Mouse (Mus musculus) layer of hippocampus, adult 18-20 months (tissue): ENCODE measurements around the gene Rin1. TPM values are rescaled to one million over a fixed set of nuclear protein-coding genes. Genes with fewer than 3 reads are reported as not detected.
"Not testable (repeated sequence)": the region's sequence is repeated elsewhere in the genome, so short reads cannot be mapped to it uniquely, and the experiment has no call there.

ENCODE experiments used
- DNase-seq, 2 experiments: peaks; one replicate each; pipeline ENCODE4 v3.0.0; 2022; ENCODE audit warnings: low spot score in 2 of 2
- long read RNA-seq: library from polyadenylated mRNA; stranded (forward); transcript quantifications from one replicate; pipeline ENCODE4 v2.0.0, GENCODE M21; 2021
- total RNA-seq, 2 experiments: library from RNA; stranded (reverse); gene quantifications; 2 replicates each; pipeline ENCODE4 v1.2.3; 2021

The Rin1 gene
- 100 to 1,000 TPM; 106 to 107 TPM for total RNA-seq
- long read RNA-seq, full-length matches to known transcripts, result 30 of 123 reads
- long read RNA-seq, partial matches to known transcripts, result 55 of 123 reads
- long read RNA-seq, other reads (novel, unspliced or antisense), result 38 of 123 reads

- DNase-seq, result peak; percentile 79 to 92
Measured at GRCm38 (mm10) chr19:5050047-5050905, at the start of gene Rin1. Gene Rin1, plus strand, starts transcription at chr19:5050481.

DNA sequence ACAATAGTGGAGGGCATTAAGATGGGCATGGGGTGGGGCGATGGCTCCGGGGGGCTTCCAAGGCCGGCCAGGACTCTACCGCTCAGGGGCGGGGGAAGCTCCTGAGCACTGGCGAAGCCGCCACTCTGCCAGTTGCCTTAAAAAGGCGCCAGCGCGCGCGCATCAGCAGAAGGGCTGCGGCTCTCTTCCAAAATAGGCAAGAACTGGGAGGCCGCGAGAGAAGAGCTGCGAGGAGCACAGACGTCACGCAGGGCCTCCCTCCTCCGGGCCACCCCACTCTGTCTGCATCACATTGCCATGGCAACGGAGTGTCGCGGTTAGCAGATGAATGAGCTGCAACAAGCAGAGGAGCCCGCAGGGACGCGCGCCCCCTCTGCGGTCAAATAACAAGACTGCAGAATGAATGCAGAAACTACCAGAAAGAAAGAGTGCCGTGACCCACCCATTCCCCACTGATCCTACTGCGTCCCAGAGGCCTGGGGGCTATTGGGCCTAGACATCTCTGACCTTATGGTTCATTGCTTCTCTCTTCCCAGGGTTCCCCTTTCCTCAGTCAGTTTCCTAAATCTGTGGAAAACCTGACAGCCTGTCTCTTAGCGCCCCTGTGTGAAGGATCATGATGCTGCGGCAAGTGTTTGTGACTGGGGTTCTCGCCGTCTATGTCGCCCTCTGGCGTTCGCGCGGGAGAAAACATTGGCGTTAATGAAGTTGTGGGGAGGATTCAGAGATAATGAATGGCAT lies 48.4 kb upstream of the Rin1 start:
- peak; percentile 97 for DNase-seq

- not testable (repeated sequence) for DNase-seq
Measured at GRCm38 (mm10) chr19:5003644-5004043, 46.6 kb upstream of the Rin1 start.

GRCm38 (mm10) chr19:5004925-5005324 lies 45.4 kb upstream of the Rin1 start:
- DNase-seq, result no peak

DNA sequence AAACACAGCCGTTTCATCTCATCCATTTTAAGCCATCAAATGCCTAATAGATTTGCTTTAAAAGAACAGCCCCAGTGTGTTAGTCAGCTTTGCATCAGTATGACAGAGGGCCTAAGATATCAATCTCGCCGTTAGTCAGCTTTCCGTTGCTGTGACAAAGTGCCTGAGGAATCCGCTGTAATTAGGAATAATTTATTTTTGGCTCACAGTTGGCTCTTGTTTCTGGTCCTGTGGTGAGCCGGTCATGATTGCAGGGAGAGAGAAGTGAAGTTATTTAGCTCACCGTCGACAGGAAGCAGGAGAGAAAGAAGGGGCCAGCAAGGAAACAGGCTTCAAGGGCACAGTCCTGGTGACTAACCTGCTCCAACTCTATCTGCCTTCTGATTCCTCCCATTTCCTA lies 37.1 kb upstream of the Rin1 start:
- DNase-seq, result no peak

GRCm38 (mm10) chr19:5014961-5015398 lies 35.3 kb upstream of the Rin1 start:
- peak in 1 of 2 experiments; percentile 40 for DNase-seq

GRCm38 (mm10) chr19:5016221-5016742 lies 34.0 kb upstream of the Rin1 start:
- no peak for DNase-seq

DNA sequence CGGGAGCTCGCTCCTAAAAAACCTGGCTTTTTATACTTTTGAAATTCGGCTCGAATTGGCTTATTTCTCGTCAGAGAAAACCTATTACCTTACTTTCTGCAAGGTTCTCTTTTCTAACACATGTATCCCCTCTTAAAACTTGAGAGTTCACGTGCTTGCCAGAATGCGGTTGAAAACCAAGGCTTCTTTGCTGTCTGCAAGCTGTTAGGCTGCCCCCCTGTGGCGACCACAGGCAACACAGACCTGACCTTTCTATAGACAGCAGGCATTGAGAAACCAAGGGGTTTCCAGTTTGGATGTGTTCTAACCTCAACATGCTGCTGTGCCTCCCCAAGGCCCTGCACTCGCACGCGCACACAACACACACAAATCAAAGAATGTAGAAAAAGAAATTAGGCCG lies 33.5 kb upstream of the Rin1 start:
- peak in 1 of 2 experiments; percentile 69 for DNase-seq

- DNase-seq, result no peak
Measured at GRCm38 (mm10) chr19:5017611-5018010, 32.7 kb upstream of the Rin1 start.

GRCm38 (mm10) chr19:5018191-5018590 lies 32.1 kb upstream of the Rin1 start:
- DNase-seq, result no peak

- no peak for DNase-seq
Measured at GRCm38 (mm10) chr19:5021416-5021815, 28.9 kb upstream of the Rin1 start.

DNA sequence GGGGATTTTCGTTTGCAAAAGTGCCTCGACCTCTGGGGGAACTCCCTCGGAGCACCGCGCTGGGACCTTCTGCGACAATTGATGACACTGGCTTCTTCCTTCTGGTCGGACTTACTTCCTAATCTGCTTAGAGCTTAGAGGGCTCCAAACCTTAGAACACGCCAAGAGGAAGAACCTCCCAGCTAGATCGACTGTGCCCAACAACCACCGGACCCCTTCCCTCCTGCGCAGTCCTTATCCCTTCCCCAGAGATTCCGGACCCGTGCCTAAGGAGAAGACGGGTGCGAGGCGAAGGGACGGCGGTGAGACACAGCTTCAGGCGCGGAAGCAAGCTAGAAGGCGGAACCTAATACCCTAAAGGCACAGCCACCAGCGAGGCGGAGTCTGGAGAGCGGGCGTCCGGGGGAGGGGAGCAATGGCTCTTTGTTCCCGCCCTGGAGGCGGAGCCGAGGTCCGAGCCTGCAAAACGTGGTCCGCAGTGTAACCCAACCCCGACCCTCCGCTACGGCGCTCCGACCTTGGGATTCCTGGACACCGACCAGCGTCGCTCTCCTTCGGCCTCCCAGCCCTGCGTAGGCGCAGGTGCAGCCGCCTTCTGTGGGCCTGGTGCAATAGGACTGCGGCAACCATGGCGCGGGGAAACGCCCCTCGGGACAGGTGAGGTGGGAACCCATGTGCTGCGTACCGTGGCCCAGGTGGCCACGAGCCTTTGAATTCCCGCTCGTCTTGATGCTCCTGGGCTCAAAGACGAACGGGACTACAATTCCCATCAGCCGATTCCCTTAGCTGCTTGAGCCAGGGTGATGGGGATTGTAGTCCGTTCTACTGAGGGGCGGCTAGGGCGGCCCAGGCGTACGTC lies 26.4 kb upstream of the Rin1 start, which contains the start of gene Slc29a2:
TSS of gene Slc29a2 (plus strand) at position 240 of the 859 bp plus-strand sequence.
- peak; percentile 90 to 92 for DNase-seq

- no peak for DNase-seq
Measured at GRCm38 (mm10) chr19:5026111-5026510, 24.2 kb upstream of the Rin1 start.

GRCm38 (mm10) chr19:5032686-5033085 lies 17.6 kb upstream of the Rin1 start:
- DNase-seq, result no peak

DNA sequence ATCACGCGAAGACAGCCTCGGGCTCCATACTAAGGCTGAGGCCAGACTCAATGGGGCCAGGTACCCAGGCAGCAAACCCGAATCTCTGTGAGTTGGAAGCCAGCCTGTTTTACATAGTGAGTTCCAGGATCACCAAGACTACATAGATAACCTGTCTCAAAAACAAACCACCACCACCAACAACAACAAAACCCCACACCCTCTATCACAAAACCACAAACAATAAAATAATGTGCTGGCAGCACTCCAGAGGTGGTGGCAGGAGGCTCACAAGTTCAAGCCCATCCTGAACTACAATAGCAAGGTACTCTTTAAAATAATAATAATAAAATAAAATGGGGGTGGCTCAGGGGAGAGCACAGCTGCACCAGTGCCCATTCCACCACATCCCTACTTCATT lies 13.7 kb upstream of the Rin1 start:
- DNase-seq, result no peak

- DNase-seq, result peak; percentile 86 to 91
Measured at GRCm38 (mm10) chr19:5037678-5038571, 12.4 kb upstream of the Rin1 start.

DNA sequence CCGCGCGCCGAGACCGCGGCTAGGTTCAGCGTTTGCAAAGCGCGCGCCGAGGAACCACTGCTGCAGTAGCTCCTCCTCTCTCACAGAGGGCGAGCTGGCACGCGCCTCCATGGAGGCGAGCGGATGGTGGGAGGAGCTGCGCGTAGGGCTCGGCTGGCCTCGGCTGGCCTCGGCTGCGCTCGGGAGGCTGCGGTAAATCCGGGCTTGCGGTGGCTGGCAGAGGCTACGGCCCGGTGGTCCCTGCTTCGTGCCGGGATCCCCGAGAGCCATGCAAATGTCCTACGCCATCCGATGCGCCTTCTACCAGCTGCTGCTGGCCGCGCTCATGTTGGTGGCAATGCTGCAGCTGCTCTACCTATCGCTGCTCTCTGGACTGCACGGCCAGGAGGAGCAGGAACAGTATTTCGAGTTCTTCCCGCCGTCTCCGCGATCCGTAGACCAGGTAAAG lies 11.5 kb upstream of the Rin1 start, which contains the start of the genes B4gat1 and AC124502.3:
TSS of gene B4gat1 (plus strand) at position 118 of the 448 bp plus-strand sequence.
TSS of gene AC124502.3 (plus strand) at position 183 of the 448 bp plus-strand sequence.
- DNase-seq, result peak; percentile 90 to 92

GRCm38 (mm10) chr19:5039301-5040114 lies 10.8 kb upstream of the Rin1 start:
- DNase-seq, result peak in 1 of 2 experiments; percentile 33
